Mouse (Mus musculus) spleen, adult 2 months (tissue): ENCODE results near the gene Cep131.

Experiments used
- CTCF ChIP-seq: fragments of 200-500 bp; IDR thresholded peaks from 2 replicates; pipeline ENCODE4 v1.5.1; 2011; ENCODE audit warnings: mild to moderate bottlenecking, inconsistent platforms; ENCODE audit not compliant: insufficient read depth, insufficient read length, insufficient replicate concordance; ENCODE audit errors: extremely low read depth
- POLR2A ChIP-seq: fragments of 200-500 bp; IDR thresholded peaks from 2 replicates; pipeline ENCODE4 v1.6.1; 2011; ENCODE audit warnings: low read depth, low read length, inconsistent platforms

- no peak for TF ChIP-seq POLR2A
- no peak for TF ChIP-seq CTCF
These were observed 26.0 kb downstream of the Cep131 start for GRCm38 (mm10) chr11:120060634-120061033.
